Mouse (Mus musculus) kidney, adult 2 months (tissue): ENCODE results near the gene Anxa6.

Experiments used
- CTCF ChIP-seq: fragments of 200-500 bp; conservative IDR thresholded peaks from 2 replicates; pipeline ENCODE4 v1.5.1; 2011; ENCODE audit warnings: low read depth, mild to moderate bottlenecking, control low read depth, low read length, moderate library complexity, mixed read lengths; ENCODE audit not compliant: insufficient read depth, insufficient read length
- POLR2A ChIP-seq: fragments of 200-500 bp; IDR thresholded peaks from one replicate; pipeline ENCODE4 v1.6.1; 2011; ENCODE audit warnings: low read depth, low read length, control low read depth

- TF ChIP-seq POLR2A (no peak), CTCF (no peak)
These were observed 48.0 kb upstream of the Anxa6 start for GRCm38 (mm10) chr11:55081206-55081605.
